Mouse (Mus musculus) bone marrow, adult 2 months (tissue): Measurements from ENCODE around the gene Ccdc174.

Experiments
- CTCF ChIP-seq: fragments of 200-500 bp; IDR thresholded peaks from 2 replicates; pipeline ENCODE4 v1.5.1; 2011; ENCODE audit warnings: low read length, control low read depth; ENCODE audit not compliant: control insufficient read depth, insufficient read depth
- POLR2A ChIP-seq: fragments of 200-500 bp; IDR thresholded peaks from 2 replicates; pipeline ENCODE4 v1.6.1; 2011; ENCODE audit warnings: low read depth, mild to moderate bottlenecking, control low read depth, low read length, borderline replicate concordance; ENCODE audit not compliant: control insufficient read depth

DNA sequence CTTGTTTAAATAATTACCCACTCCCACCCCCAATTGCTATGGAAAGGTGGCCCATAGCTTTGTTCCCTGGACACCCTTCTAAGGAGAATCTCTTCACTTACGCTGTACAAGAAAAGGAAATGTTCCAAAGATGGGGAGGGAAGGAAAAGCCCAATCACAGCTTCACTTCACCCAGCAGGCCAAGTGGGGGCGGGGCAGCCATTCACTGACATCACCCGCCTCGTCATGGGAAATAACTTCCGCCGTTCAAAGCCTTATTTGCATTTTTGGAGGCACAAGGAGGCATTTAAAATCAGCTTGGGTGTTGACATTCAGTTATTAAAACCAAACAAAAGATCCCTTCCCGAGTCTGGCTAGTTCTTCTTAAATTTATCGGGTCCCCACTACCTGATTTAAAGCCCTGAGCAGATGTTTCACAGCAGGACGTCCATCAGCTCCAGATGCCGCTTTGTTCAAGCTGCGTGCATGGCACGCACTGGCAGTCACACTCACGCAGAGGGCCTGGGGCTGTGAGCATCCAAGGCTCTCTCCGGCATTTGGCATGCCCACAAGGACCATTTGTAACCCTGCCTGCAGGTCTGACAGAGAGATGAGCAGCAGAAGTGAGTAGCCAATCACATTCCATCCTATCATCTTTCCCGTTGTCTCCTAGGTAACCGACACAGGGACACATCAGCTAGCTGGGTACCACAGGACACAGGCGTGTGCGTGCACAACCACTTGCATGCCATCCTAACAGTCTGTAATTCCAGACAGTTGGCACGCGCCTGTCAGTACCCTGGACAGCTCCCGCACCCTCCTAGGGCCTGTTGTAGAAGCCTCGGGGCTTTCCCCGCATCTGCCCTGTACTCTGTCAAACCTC is 38.6 kb upstream of the Ccdc174 start:
- TF ChIP-seq POLR2A, result no peak
- no peak for TF ChIP-seq CTCF
